Comparison of ENCODE assay signal across 1 mouse cellular context in genomic region chr17:7264610-7265009, GRCm38 (mm10).
TF ChIP-seq lines count a peak whose summit lies in the region.

No protein-coding gene starts in this region.

TF ChIP-seq in C2C12, 6 proteins besides CTCF, POLR2A, EP300 and RAD21 (continued from another document):
- no peak for TF ChIP-seq USF1 (IDR thresholded peaks at IDR 0.05; ENCODE audit: low read depth)
